Mouse (Mus musculus): ENCODE measurements around the gene Guca2a. TPM values are rescaled to one million over a fixed set of nuclear protein-coding genes. Genes with fewer than 3 reads are reported as not detected.

Guca2a gene
- polyA plus RNA-seq, 1 experiment from 2014 or later = not detected

- H3K4me3 ChIP-seq = no peak overlapping the region
- ATAC-seq (ENCODE audit: borderline replicate concordance, extremely low read depth, low FRiP score, low TSS enrichment) = no peak
- no peaks in the 10 kb centered on the region for H3K27me3 ChIP-seq
- H3K4me1 ChIP-seq = no peaks in the 10 kb centered on the region
- H3K9ac ChIP-seq = no peak overlapping the region
- no peaks in the 10 kb centered on the region for H3K9me3 ChIP-seq
- no peak overlapping the region for H3K27ac ChIP-seq
- WGBS = 71% methylated on average over 10 of the region's 10 CpGs
- no peak overlapping the region for H3K4me2 ChIP-seq
- no peaks in the 10 kb centered on the region for H3K36me3 ChIP-seq
Measured at GRCm38 (mm10) chr4:119669356-119670209, 32.1 kb downstream of the Guca2a start.

- H3K4me2 ChIP-seq = no peak overlapping the region
- no peaks in the 10 kb centered on the region for H3K9me3 ChIP-seq
- H3K27me3 ChIP-seq = no peaks in the 10 kb centered on the region
- H3K4me3 ChIP-seq = no peak overlapping the region
- H3K9ac ChIP-seq = no peak overlapping the region
- no peaks in the 10 kb centered on the region for H3K36me3 ChIP-seq
- WGBS = 38% methylated on average over 7 of the region's 7 CpGs
- no peak overlapping the region for H3K27ac ChIP-seq
- ATAC-seq (ENCODE audit: borderline replicate concordance, extremely low read depth, low FRiP score, low TSS enrichment) = no peak
- H3K4me1 ChIP-seq = no peaks in the 10 kb centered on the region
Measured at GRCm38 (mm10) chr4:119670210-119670555, 32.7 kb downstream of the Guca2a start.

DNA sequence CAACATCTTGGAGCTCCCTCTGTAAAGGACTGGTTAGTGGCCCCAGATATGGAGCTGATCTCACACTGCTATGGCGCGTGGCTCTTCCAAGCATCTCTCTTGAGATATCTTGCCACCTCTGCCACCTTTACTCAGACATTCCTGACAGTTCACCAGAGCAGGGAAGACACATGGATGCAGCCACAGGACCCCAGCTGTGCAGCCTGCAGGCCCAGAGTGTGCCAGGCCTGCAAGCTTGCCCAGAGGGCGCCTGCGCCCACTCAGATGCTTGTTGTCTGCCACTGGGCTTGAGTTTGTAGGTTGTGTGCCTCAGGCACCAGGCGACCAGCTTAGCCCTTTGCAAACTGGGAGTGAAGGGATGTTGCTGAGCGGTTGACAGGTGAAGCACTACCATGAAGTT, 33.2 kb downstream of the Guca2a start:
- 86% methylated on average over 6 of the region's 6 CpGs for WGBS
- Histone ChIP-seq H3K9me3 (no peaks in the 10 kb centered on the region), H3K27me3 (no peaks in the 10 kb centered on the region)

DNA sequence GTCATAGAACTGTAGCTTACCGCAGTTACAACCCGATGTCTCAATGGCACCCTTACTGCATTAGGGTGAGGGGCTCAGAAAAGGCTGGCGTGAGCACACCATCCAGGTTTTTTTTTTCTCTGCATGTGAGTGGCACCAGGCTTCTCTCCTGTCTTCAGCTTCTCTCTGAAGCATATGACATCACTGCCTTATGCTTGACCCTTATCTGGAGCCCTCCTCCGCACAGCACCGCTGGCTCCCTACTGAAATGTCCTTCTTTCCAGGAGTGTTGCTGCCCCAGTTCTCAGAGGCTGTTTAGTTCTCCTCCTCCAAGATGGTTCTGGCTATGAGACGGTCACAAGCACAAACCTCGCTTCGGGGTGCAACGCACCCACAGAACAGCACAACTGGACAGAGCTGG, 33.7 kb downstream of the Guca2a start:
- no peak for ATAC-seq (ENCODE audit: borderline replicate concordance, extremely low read depth, low FRiP score, low TSS enrichment)
- H3K9me3 ChIP-seq = no peaks in the 10 kb centered on the region
- no peak overlapping the region for H3K4me3 ChIP-seq
- H3K27me3 ChIP-seq = no peaks in the 10 kb centered on the region
- H3K4me1 ChIP-seq = no peaks in the 10 kb centered on the region
- H3K27ac ChIP-seq = no peak overlapping the region
- H3K36me3 ChIP-seq = no peaks in the 10 kb centered on the region
- no peak overlapping the region for H3K9ac ChIP-seq
- WGBS = 76% methylated on average over 9 of the region's 9 CpGs
- H3K4me2 ChIP-seq = no peak overlapping the region

More for the DNA sequence above, 33.2 kb downstream of the Guca2a start:
- no peak overlapping the region for H3K9ac ChIP-seq
- H3K4me2 ChIP-seq = no peak overlapping the region
- H3K27ac ChIP-seq = no peak overlapping the region
- H3K4me3 ChIP-seq = no peak overlapping the region
- no peak for ATAC-seq (ENCODE audit: borderline replicate concordance, extremely low read depth, low FRiP score, low TSS enrichment)
- no peaks in the 10 kb centered on the region for H3K4me1 ChIP-seq
- no peaks in the 10 kb centered on the region for H3K36me3 ChIP-seq

GRCm38 (mm10) chr4:119672685-119673084, 35.2 kb downstream of the Guca2a start:
- H3K9ac ChIP-seq = no peak overlapping the region
- no peaks in the 10 kb centered on the region for H3K36me3 ChIP-seq
- H3K4me1 ChIP-seq = no peaks in the 10 kb centered on the region
- H3K4me3 ChIP-seq = no peak overlapping the region
- no peak for ATAC-seq (ENCODE audit: borderline replicate concordance, extremely low read depth, low FRiP score, low TSS enrichment)
- no peaks in the 10 kb centered on the region for H3K27me3 ChIP-seq
- H3K9me3 ChIP-seq = no peaks in the 10 kb centered on the region
- H3K4me2 ChIP-seq = no peak overlapping the region
- H3K27ac ChIP-seq = no peak overlapping the region
- 27% methylated on average over 5 of the region's 5 CpGs for WGBS

DNA sequence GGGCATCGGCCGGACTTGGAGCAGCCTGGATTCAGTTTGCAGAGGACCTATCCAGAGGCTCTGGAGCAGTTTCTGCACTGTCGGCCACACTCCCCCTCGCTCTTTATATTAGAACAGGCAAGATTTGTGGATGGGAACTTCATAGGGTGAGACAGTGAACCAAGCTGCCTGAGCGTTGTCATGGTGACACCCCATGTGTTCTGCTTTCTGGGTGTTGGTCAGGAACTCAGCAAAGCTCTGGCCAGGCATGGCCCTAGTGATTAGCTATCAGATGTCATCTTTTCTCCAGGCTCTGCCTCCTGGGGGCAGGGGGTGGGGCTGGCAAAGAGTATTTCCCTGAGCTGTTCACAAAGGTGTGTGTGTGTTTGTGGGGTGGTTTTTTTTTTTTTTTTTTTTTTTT, 45.1 kb downstream of the Guca2a start:
- no peak overlapping the region for H3K27ac ChIP-seq
- H3K36me3 ChIP-seq = no peaks in the 10 kb centered on the region
- no peaks in the 10 kb centered on the region for H3K4me1 ChIP-seq
- H3K27me3 ChIP-seq = no peaks in the 10 kb centered on the region
- WGBS = 58% methylated on average over 5 of the region's 5 CpGs
- no peak overlapping the region for H3K9ac ChIP-seq
- H3K4me2 ChIP-seq = no peak overlapping the region
- no peak overlapping the region for H3K4me3 ChIP-seq
- ATAC-seq (ENCODE audit: borderline replicate concordance, extremely low read depth, low FRiP score, low TSS enrichment) = no peak
- no peaks in the 10 kb centered on the region for H3K9me3 ChIP-seq

- Histone ChIP-seq H3K4me2 (no peak overlapping the region), H3K9me3 (no peaks in the 10 kb centered on the region), H3K4me1 (no peaks in the 10 kb centered on the region), H3K27me3 (no peaks in the 10 kb centered on the region), H3K36me3 (no peaks in the 10 kb centered on the region), H3K4me3 (no peak overlapping the region), H3K9ac (no peak overlapping the region), H3K27ac (no peak overlapping the region)
- WGBS = 86% methylated on average over 2 of the region's 2 CpGs
- ATAC-seq (ENCODE audit: borderline replicate concordance, extremely low read depth, low FRiP score, low TSS enrichment) = no peak
Measured at GRCm38 (mm10) chr4:119685746-119686145, 48.2 kb downstream of the Guca2a start.

Other genes starting within 250 kb of the Guca2a start
- gene Ccdc30, start 222.2 kb upstream of the Guca2a start, polyA plus RNA-seq (2015; fragmentation: Nextera tagmentation; extraction: Ambion mirVana) = 5.2 and 5.6 TPM in 2 replicates
- 35.1 and 36.2 TPM in 2 replicates for gene Ppcs, start 215.3 kb upstream of the Guca2a start, polyA plus RNA-seq (2015; fragmentation: Nextera tagmentation; extraction: Ambion mirVana)
- gene Zmynd12, start 214.9 kb upstream of the Guca2a start, polyA plus RNA-seq (2015; fragmentation: Nextera tagmentation; extraction: Ambion mirVana) = 0.59 and 0.68 TPM in 2 replicates
- 1.0 and 1.2 TPM in 2 replicates for gene Rimkla, start 145.1 kb upstream of the Guca2a start, polyA plus RNA-seq (2015; fragmentation: Nextera tagmentation; extraction: Ambion mirVana)
- 21.0 and 22.0 TPM in 2 replicates for gene Foxj3, start 100.7 kb upstream of the Guca2a start, polyA plus RNA-seq (2015; fragmentation: Nextera tagmentation; extraction: Ambion mirVana)
- gene Frg2f1, start 98.2 kb upstream of the Guca2a start, polyA plus RNA-seq (2015; fragmentation: Nextera tagmentation; extraction: Ambion mirVana) = 3.0 and 4.3 TPM in 2 replicates
- gene Guca2b, start 21.2 kb downstream of the Guca2a start, polyA plus RNA-seq (2015; fragmentation: Nextera tagmentation; extraction: Ambion mirVana) = not detected in 2 replicates
- gene Hivep3, start 96.1 kb downstream of the Guca2a start, polyA plus RNA-seq (2015; fragmentation: Nextera tagmentation; extraction: Ambion mirVana) = 22.7 and 24.0 TPM in 2 replicates

All from lung, embryonic 15.5 days (tissue).